Mouse (Mus musculus): ENCODE measurements around the gene Dnajc5.

- TF ChIP-seq MAFK (IDR thresholded peaks at IDR 0.05; ENCODE audit: insufficient read depth, low read depth, low read length) (no peak), HCFC1 (IDR thresholded peaks at IDR 0.05; ENCODE audit: borderline replicate concordance, insufficient read depth, low read length) (no peak)
Measured at GRCm38 (mm10) chr2:181590471-181590870, 70.2 kb downstream of the Dnajc5 start.
